Mouse (Mus musculus) cerebellum, adult 9-11 months (tissue): ENCODE data around the gene Rab22a.
"Not testable (repeated sequence)": the region's sequence is repeated elsewhere in the genome, so short reads cannot be mapped to it uniquely, and the experiment has no call there.

Experiments
- DNase-seq: peaks from one replicate; pipeline ENCODE4 v3.0.0; 2022

Rab22a gene

GRCm38 (mm10) chr2:173672328-173672896, 12.9 kb downstream of the Rab22a start:
- DNase-seq, result no peak

DNA sequence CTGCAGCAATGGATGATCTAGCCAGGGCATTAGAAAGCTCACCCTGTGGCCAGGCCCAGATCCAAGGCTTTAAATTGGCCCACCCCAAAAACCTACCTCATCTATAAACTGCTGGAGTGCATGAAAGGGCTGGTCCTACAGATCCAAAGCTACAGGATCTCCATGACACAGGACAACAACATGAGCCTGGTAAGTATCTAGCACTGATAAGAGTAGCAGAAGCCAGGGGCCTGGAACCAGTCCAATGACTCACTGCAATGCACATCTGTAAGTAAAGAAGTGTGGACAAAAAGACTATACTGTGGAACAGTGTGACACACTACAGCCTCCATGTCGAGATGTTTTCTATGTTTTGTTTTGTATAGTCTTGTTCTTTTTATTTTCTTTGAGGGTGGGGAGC, 13.9 kb downstream of the Rab22a start:
- DNase-seq, result no peak

GRCm38 (mm10) chr2:173678593-173678992, 19.0 kb downstream of the Rab22a start:
- no peak for DNase-seq

DNA sequence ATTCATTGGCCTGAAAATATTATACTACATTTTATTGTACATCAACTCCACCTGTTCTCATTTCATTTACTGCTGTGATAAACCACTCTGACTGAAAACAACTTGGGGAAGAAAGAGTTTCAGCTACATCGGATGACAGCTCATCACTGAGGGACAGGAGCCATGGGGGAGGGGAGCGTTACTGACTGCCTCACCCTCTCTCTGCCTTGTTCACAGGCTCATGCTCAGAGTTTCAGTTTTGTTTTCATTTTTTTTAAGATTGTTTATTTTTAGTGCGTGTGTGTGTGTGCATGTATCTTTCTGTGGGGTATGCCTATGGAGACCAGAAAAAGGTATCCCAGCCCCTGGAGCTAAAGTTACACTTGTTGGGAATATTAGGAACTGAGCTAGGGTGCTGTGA, 19.7 kb downstream of the Rab22a start:
- no peak for DNase-seq

GRCm38 (mm10) chr2:173680153-173680552, 20.6 kb downstream of the Rab22a start:
- no peak for DNase-seq

GRCm38 (mm10) chr2:173682773-173683172, 23.2 kb downstream of the Rab22a start:
- no peak for DNase-seq

- DNase-seq, result no peak
Observed at GRCm38 (mm10) chr2:173685781-173686361, 26.3 kb downstream of the Rab22a start.

- no peak for DNase-seq
Observed at GRCm38 (mm10) chr2:173687363-173687762, 27.8 kb downstream of the Rab22a start.

GRCm38 (mm10) chr2:173689835-173690234, 30.3 kb downstream of the Rab22a start:
- no peak for DNase-seq

DNA sequence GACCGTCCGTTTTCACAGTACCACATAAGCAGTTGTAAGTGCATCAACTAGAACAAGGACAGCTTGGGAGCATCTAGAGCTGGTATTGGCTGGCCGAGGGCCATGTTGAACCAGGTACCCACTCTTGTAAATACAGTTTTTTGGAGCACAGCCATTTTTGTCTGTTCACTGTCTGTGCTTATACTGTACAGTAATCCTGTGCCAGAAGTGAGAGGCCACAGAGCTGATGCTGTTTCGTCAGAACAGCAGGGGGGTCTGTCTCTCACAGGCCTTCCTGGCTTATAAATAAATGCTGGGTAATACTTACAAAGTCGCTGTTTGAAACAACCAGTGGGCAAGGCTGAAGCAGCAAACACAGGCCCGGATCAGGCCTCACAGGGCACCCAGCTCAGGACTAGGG, 32.2 kb downstream of the Rab22a start:
- no peak for DNase-seq

DNA sequence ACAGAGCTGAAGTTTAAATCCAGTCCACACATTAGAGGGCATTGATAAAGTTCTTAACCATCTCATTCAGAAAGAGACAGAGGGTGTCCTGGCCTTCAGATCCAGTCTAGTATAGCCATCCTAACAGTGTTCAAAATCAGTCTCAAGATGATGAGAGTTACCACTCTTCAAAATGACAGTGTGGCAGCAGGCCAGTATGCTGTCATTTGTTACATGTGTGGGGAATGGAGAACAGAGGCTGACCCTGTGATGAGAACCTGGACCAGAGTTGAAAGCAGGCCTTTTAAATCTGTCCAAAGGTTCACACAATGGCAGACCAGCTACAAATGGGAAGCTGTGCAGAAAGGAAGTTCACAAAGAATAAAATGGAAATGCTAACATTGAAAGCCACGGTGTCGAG, 33.1 kb downstream of the Rab22a start:
- no peak for DNase-seq

DNA sequence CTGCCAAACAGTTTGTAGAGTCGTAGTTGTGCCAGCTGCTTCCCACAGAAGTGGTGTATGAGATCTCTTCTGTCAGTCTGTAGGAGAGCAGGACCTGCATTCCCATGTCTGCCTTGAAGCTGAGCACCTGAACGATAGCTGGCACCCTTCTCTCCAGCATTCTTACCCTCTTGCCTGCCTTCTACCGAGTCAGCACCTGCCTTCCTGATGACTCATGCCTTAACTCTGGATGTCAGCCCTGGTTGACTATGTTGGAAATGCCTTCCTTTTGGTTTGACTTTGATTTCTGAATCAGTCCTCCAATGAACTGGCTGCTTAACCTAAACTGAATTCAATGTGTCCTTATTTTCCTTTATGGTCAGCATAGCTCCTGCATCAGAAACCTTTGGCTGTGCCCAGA, 39.3 kb downstream of the Rab22a start:
- no peak for DNase-seq

DNA sequence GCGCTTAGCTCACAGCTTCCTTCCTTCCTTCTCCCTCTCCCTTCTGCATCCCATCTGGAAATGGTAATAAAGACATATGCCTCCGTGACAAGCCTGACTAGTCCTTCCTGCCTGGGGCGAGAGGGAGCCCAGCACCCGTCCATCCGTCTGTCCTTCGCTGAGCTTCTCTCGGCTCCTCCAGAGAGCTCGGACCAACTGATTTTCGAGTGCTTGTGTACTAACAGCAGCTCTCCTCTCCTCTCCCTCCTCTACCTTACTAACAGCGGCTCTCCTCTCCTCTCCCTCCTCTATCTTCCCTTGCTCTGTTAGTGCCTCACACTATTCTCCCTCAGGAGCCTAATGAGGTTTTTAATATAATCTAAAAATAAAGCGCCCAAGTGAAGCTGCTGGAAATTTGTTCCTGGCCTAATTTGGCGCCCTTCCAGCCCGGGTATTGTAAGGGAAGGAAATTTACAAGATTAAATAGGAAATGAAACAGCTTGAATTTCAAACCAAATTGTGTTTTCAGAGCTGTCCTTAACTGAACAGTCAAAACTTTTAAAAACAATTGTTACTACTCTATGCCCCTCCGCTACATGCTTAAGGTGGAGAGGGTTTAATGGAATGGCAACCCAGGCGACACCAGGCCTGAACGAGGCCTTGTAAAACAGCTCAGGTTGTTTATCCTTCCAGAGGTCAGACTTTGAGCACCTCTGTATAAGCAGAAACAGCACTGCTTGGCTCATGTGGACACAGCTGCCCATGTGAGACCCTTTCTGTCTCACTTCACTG, 42.7 kb downstream of the Rab22a start:
- peak; percentile 7 for DNase-seq

DNA sequence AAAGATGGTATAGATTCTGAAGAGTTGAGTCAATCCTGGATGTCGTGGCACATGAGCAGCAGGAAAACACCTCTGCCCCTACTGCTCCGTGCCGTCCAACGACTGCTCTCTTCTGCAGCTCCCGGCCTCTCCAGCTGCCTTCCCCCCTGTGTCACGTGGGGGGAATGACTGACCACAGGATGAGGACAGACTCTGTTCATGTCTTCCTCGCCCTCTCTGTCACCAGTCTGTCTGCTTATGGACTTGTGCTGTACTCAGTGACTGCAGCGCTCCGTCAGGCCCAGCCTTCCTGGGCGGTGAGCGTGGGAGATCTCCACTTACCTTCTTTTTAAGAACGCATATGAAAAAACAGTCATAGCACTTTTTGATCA, 43.3 kb downstream of the Rab22a start:
- DNase-seq, result no peak

DNA sequence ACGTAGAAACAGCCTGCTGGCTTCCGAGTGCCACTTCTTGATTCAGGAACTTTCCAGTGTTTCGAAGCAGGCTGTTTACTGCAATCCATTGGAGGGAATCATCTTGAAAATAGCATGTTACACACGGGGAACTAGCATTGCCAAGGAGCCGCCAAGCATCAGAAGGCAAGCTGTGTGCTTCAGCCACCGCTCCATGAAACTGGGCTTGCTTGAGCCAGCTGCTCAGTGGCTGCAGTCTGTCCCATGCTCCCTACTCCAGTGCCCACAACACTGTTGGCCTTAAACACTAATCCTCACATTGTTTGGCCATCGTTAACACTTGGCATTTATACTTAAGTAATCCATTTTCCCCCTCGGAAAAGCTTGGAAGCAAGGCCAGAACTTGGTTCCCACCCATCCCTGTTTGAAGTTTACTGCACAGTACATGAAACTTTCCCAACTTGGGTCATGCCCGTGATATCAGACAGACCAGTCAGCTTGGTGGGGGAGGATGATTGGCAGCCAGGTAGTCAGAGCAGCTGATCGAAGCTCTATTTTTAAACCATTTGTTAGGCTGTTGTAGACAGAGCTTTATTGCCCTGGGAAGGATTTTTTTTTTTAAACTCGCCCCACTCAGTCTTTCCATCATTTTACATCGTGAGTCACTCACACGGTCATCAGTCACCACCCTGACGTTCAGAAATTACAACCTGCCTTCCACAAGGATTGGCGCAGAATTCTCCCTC, 46.4 kb downstream of the Rab22a start:
- no peak for DNase-seq

GRCm38 (mm10) chr2:173707626-173708025, 48.1 kb downstream of the Rab22a start:
- DNase-seq, result not testable (repeated sequence)

DNA sequence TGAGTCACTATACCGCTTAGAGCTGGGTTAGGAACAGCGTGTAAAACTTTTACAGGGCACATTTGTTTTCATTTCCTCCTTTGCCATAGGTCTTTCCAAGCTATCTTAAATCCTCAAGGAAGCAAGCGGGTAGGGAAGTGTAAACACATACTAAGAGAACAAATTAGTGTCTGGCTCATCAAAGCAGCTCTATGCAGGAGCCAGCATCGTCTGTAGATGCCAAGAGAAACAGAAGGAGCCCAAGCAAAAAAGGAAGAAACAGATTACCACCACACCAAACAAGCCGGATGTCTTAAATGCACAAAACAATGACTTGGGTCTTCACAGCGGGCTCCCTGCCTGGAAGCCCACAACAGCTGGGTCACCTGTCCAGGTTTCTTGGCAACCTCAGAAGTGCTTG, 50.6 kb downstream of the Rab22a start:
- DNase-seq, result no peak

GRCm38 (mm10) chr2:173712656-173713055, 53.1 kb downstream of the Rab22a start:
- no peak for DNase-seq

GRCm38 (mm10) chr2:173713241-173713640, 53.7 kb downstream of the Rab22a start:
- DNase-seq, result no peak

DNA sequence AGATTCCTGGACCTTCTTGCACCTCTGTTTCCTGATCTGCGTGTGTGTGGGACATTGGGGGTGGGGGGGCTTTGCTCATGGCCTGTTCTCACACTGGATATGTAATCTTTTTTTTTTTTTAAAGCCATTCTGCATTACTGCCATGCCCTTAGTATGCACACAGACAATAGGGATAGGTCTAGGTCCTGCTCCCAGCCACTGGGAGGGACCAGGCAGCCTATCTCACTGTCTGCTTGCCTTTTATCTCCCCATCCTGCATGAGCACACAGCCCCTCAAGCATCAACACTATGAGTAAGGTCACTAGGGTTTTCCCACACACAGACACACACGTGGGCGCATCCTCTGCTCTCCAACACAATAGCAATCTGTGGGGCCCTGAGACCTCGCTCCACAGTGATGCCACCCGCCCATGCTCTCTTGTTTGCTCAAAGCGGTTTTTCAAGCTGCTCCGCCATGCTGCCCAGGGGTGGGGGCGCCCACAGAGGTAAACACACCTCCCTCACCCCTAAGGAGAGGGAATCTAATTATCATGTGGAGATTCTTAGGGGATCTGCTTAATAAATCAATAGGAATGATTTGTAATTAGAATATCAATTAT, 55.2 kb downstream of the Rab22a start:
- no peak for DNase-seq

- no peak for DNase-seq
Observed at GRCm38 (mm10) chr2:173716966-173717365, 57.4 kb downstream of the Rab22a start.

DNA sequence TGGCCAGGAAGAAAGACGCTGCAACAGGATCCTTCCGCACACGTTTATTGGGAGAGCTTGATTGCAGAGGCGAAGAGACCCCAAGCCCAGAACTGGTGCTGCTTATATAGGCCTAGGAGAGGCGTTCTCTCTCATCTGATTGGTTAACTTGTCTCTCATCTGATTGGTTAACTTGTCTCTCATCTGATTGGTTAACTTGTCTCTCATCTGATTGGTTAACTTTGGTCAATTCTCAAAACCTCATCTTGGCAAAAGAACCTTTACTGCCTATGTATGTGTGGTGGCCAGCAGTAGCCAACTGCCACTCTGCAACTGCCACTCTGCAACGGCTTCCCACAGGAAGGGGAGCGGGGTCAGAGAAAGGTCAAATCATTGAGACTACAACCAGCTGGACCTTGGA, 59.6 kb downstream of the Rab22a start, which contains the start of gene 1700010B08Rik:
Gene 1700010B08Rik (plus strand): TSS at position 301 of the 400 bp plus-strand sequence.
- DNase-seq, result not testable (repeated sequence)

DNA sequence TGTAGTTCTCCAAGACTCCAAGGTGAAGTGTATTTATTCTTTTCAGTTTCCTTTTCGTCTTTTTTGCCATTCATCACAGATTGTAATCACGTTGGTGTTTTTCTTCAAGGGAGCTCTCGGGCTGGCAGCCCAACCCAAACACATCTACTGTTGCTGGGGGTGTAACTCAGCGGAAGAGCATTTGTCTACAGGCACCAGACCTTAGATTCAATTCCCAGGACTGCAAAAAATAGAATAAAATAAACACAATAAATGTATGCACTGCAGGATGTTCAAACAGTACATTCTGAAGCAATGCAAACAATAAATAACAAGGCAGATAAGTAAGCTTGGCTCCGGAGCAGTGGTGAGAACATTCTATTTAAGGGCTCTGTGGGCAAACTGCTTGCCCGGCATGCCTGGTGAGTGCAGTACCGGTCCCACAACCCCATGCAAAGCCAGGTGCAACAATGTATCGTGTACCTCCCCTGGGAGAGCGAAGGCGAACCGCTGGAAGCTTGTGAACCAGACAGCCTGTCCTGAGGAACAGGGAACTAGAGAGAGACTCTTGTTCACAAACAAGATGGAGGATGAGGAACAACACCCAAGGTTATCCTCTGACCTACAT, 62.8 kb downstream of the Rab22a start:
- no peak for DNase-seq
